Mouse (Mus musculus) testis, adult 2 months (tissue): ENCODE results near the gene Hrh2.

ENCODE experiments used
- CTCF ChIP-seq: fragments of 200-500 bp; IDR thresholded peaks from 2 replicates; pipeline ENCODE4 v1.5.1; 2012; ENCODE audit warnings: low read depth, mild to moderate bottlenecking, inconsistent platforms, low read length, moderate library complexity; ENCODE audit not compliant: control insufficient read depth, insufficient read depth, insufficient replicate concordance
- POLR2A ChIP-seq: fragments of 200-500 bp; IDR thresholded peaks from 2 replicates; pipeline ENCODE4 v1.6.1; 2012; ENCODE audit warnings: low read depth, mild to moderate bottlenecking, inconsistent platforms, low read length, moderate library complexity; ENCODE audit not compliant: control insufficient read depth

DNA sequence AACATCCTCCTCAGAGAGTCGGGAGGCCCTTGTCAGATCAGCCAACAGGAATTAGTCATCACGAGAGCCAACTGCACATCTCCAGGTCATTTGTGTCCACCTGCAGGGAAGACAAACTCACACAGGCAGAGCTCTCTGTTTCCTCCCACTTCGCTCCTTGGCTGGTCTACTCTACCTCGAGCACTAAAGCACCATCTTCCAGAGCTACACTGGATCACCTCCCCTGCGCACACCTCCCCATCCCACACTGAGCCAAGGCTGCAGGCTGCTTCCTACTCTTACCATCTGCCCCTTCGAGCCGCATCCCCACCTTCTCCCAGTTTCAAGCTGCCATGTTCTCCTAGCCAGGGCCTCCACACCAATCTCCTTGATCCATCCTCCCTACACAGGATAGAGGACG, 77.7 kb downstream of the Hrh2 start:
- TF ChIP-seq CTCF (no peak), POLR2A (no peak)
